Mouse (Mus musculus) heart, embryonic 12.5 days (tissue): Measurements from ENCODE around the gene Pagr1b. TPM values are rescaled to one million over a fixed set of nuclear protein-coding genes. Genes with fewer than 3 reads are reported as not detected.

ENCODE experiments used
- ATAC-seq: fragments of 200-750 bp; cut with Nextera tagmentation; 2 replicates; pipeline ENCODE4 v1.8.0; 2017; ENCODE audit warnings: moderate TSS enrichment, moderate library complexity; ENCODE audit not compliant: insufficient number of reproducible peaks, low FRiP score
- H3K27ac ChIP-seq: fragments of 300-500 bp; sonication (generic); 2 replicates; pipeline ENCODE4 v1.5.1; 2016; ENCODE audit warnings: mild to moderate bottlenecking, moderate library complexity; ENCODE audit not compliant: poor library complexity, severe bottlenecking
- H3K27me3 ChIP-seq: fragments of 300-500 bp; sonication (generic); replicated peaks from 2 replicates; pipeline ENCODE4 v1.6.1; 2016; ENCODE audit warnings: mild to moderate bottlenecking, moderate library complexity
- H3K36me3 ChIP-seq: fragments of 300-500 bp; sonication (generic); 2 replicates; pipeline ENCODE4 v1.6.1; 2016; ENCODE audit warnings: mild to moderate bottlenecking, moderate library complexity
- H3K4me1 ChIP-seq: fragments of 300-500 bp; sonication (generic); replicated peaks from 2 replicates; pipeline ENCODE4 v1.6.1; 2016; ENCODE audit warnings: mild to moderate bottlenecking
- H3K4me2 ChIP-seq: fragments of 300-500 bp; sonication (generic); 2 replicates; pipeline ENCODE4 v1.6.1; 2016; ENCODE audit warnings: mild to moderate bottlenecking, moderate library complexity
- H3K4me3 ChIP-seq: fragments of 300-500 bp; sonication (generic); 2 replicates; pipeline ENCODE4 v1.5.1; 2016; ENCODE audit warnings: mild to moderate bottlenecking
- H3K9ac ChIP-seq: fragments of 300-500 bp; sonication (generic); 2 replicates; pipeline ENCODE4 v1.6.1; 2016; ENCODE audit warnings: mild to moderate bottlenecking, moderate library complexity
- H3K9me3 ChIP-seq: fragments of 300-500 bp; sonication (generic); replicated peaks from 2 replicates; pipeline ENCODE4 v1.6.1; 2016; ENCODE audit warnings: mild to moderate bottlenecking, moderate library complexity
- WGBS: fragments of 180-500 bp; shearing (Covaris S2); methylation state at CpG from one replicate; pipeline ENCODE4 v1.1.7; 2016; 5-methylcytosine and 5-hydroxymethylcytosine counted together
- polyA plus RNA-seq: library from polyadenylated mRNA; unstranded; fragments of >200 nt; fragmentation: Nextera tagmentation; extraction: Ambion mirVana; gene quantifications from 2 replicates; pipeline ENCODE4 v1.2.1, GENCODE M21; 2016

Gene Pagr1b
- polyA plus RNA-seq, 1 experiment from 2014 or later: not detected

- Histone ChIP-seq H3K9me3 (no peaks in the 10 kb centered on the region), H3K27me3 (no peaks in the 10 kb centered on the region), H3K36me3 (peaks cover 56% of the 10 kb centered on the region), H3K4me2 (peak overlapping the region; percentile 97), H3K9ac (peak overlapping the region; percentile 97), H3K4me1 (peaks cover 59% of the 10 kb centered on the region), H3K27ac (peak overlapping the region; percentile 99), H3K4me3 (peak overlapping the region; percentile 94)
- peak; percentile 23 for ATAC-seq
- WGBS: under 1% methylated on average over 30 of the region's 30 CpGs
Measured at GRCm38 (mm10) chr7:127024755-127025555, 8.7 kb upstream of the Pagr1b start.

- peak overlapping the region; percentile 94 for H3K4me3 ChIP-seq
- peak overlapping the region; percentile 97 for H3K9ac ChIP-seq
- WGBS: 28% methylated on average over 19 of the region's 19 CpGs
- no peaks in the 10 kb centered on the region for H3K27me3 ChIP-seq
- peak overlapping the region; percentile 97 for H3K4me2 ChIP-seq
- no peak for ATAC-seq
- H3K27ac ChIP-seq: peak overlapping the region; percentile 99
- H3K4me1 ChIP-seq: peaks cover 59% of the 10 kb centered on the region
- peaks cover 48% of the 10 kb centered on the region for H3K36me3 ChIP-seq
- H3K9me3 ChIP-seq: no peaks in the 10 kb centered on the region
Measured at GRCm38 (mm10) chr7:127023896-127024690, 7.8 kb upstream of the Pagr1b start.

GRCm38 (mm10) chr7:127023272-127023691, 7.0 kb upstream of the Pagr1b start:
- Histone ChIP-seq H3K9me3 (no peaks in the 10 kb centered on the region), H3K4me3 (peak overlapping the region; percentile 94), H3K36me3 (peaks cover 40% of the 10 kb centered on the region), H3K4me2 (peak overlapping the region; percentile 97), H3K27me3 (no peaks in the 10 kb centered on the region), H3K4me1 (peaks cover 61% of the 10 kb centered on the region), H3K27ac (peak overlapping the region; percentile 34; the same call in 1 of the 2 replicates), H3K9ac (peak overlapping the region; percentile 97)
- WGBS: 81% methylated on average over 13 of the region's 13 CpGs
- no peak for ATAC-seq

- no peaks in the 10 kb centered on the region for H3K27me3 ChIP-seq
- no peak overlapping the region for H3K27ac ChIP-seq
- WGBS: 84% methylated on average over 7 of the region's 7 CpGs
- H3K4me3 ChIP-seq: no peak overlapping the region; the same call in 1 of the 2 replicates
- ATAC-seq: no peak
- H3K4me2 ChIP-seq: peak overlapping the region; percentile 97
- H3K9me3 ChIP-seq: no peaks in the 10 kb centered on the region
- H3K4me1 ChIP-seq: peaks cover 55% of the 10 kb centered on the region
- peaks cover 35% of the 10 kb centered on the region for H3K36me3 ChIP-seq
- peak overlapping the region; percentile 97 for H3K9ac ChIP-seq
Measured at GRCm38 (mm10) chr7:127022528-127023271, 6.4 kb upstream of the Pagr1b start.

GRCm38 (mm10) chr7:127021563-127022527, 5.6 kb upstream of the Pagr1b start:
- peaks cover 54% of the 10 kb centered on the region for H3K4me1 ChIP-seq
- H3K4me2 ChIP-seq: peak overlapping the region; percentile 87
- 56% methylated on average over 5 of the region's 5 CpGs for WGBS
- H3K4me3 ChIP-seq: peak overlapping the region; percentile 42
- no peaks in the 10 kb centered on the region for H3K27me3 ChIP-seq
- no peak for ATAC-seq
- peak overlapping the region; percentile 19; the same call in 1 of the 2 replicates for H3K27ac ChIP-seq
- H3K9ac ChIP-seq: peak overlapping the region; percentile 97
- H3K36me3 ChIP-seq: peaks cover 34% of the 10 kb centered on the region
- H3K9me3 ChIP-seq: no peaks in the 10 kb centered on the region

GRCm38 (mm10) chr7:127020901-127021562, 4.7 kb upstream of the Pagr1b start, which contains the start of the genes Gm42742 and Prrt2:
TSS of gene Gm42742 (minus strand) at chr7:127021097.
TSS of gene Prrt2 (minus strand) at chr7:127021211.
- Histone ChIP-seq H3K4me2 (peak within 1 kb of the TSS; percentile 87), H3K4me1 (peaks cover 54% of the 10 kb centered on the region), H3K27me3 (no peaks in the 10 kb centered on the region), H3K9me3 (no peaks in the 10 kb centered on the region), H3K27ac (peak within 1 kb of the TSS; percentile 19; the same call in 1 of the 2 replicates), H3K4me3 (peak within 1 kb of the TSS; percentile 42), H3K9ac (peak within 1 kb of the TSS; percentile 70), H3K36me3 (peaks cover 34% of the 10 kb centered on the region)
- 1% methylated on average over 32 of the region's 37 CpGs for WGBS
- ATAC-seq: no peak

- H3K4me2 ChIP-seq: peak overlapping the region; percentile 87
- no peaks in the 10 kb centered on the region for H3K27me3 ChIP-seq
- peaks cover 38% of the 10 kb centered on the region for H3K36me3 ChIP-seq
- peak overlapping the region; percentile 70 for H3K9ac ChIP-seq
- peak overlapping the region; percentile 42 for H3K4me3 ChIP-seq
- H3K4me1 ChIP-seq: peaks cover 59% of the 10 kb centered on the region
- WGBS: 39% methylated on average over 5 of the region's 5 CpGs
- no peaks in the 10 kb centered on the region for H3K9me3 ChIP-seq
- no peak for ATAC-seq
- 0 out of 2 replicates have a peak overlapping the region, but pooled peaks have one; percentile 1 for H3K27ac ChIP-seq
Measured at GRCm38 (mm10) chr7:127020491-127020890, 4.2 kb upstream of the Pagr1b start.

- Histone ChIP-seq H3K9me3 (no peaks in the 10 kb centered on the region), H3K9ac (no peak overlapping the region; the same call in 1 of the 2 replicates), H3K4me2 (peak overlapping the region; percentile 87), H3K36me3 (peaks cover 41% of the 10 kb centered on the region), H3K27ac (no peak overlapping the region), H3K4me3 (peak overlapping the region; percentile 42; the same call in 1 of the 2 replicates), H3K27me3 (no peaks in the 10 kb centered on the region), H3K4me1 (peaks cover 63% of the 10 kb centered on the region)
- 69% methylated on average over 3 of the region's 3 CpGs for WGBS
- ATAC-seq: no peak
Measured at GRCm38 (mm10) chr7:127020031-127020430, 3.7 kb upstream of the Pagr1b start.

GRCm38 (mm10) chr7:127019306-127019960, 3.1 kb upstream of the Pagr1b start:
- peaks cover 37% of the 10 kb centered on the region for H3K36me3 ChIP-seq
- ATAC-seq: no peak
- no peaks in the 10 kb centered on the region for H3K27me3 ChIP-seq
- no peak overlapping the region for H3K27ac ChIP-seq
- H3K4me1 ChIP-seq: peaks cover 63% of the 10 kb centered on the region
- peak overlapping the region; percentile 87; the same call in 1 of the 2 replicates for H3K4me2 ChIP-seq
- WGBS: 79% methylated on average over 14 of the region's 14 CpGs
- no peaks in the 10 kb centered on the region for H3K9me3 ChIP-seq
- H3K9ac ChIP-seq: no peak overlapping the region
- no peak overlapping the region for H3K4me3 ChIP-seq
